Mouse (Mus musculus): ENCODE measurements around the gene Adamts13.

Adamts13 gene

DNA sequence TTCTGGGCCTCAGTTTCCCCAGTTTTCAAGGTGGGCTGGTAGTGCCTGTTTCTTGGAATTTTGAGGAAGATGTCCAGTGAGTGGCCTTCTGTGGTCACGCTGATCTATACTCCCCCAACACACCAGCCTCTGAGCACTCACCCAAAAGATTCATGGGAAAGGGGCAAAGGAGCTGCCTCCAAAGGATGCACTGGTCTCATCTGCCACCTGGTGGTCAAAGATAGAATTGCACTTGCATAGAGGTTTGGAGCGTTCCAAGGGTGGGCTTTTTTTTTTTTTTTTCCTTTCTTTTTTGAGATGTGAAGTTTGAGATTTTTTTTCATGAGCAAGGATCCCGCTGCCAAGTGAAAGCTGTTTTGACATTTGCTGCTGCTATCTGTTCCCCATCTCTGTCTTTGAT lies 65.4 kb downstream of the Adamts13 start:
- peak; percentile 79 for DNase-seq

DNA sequence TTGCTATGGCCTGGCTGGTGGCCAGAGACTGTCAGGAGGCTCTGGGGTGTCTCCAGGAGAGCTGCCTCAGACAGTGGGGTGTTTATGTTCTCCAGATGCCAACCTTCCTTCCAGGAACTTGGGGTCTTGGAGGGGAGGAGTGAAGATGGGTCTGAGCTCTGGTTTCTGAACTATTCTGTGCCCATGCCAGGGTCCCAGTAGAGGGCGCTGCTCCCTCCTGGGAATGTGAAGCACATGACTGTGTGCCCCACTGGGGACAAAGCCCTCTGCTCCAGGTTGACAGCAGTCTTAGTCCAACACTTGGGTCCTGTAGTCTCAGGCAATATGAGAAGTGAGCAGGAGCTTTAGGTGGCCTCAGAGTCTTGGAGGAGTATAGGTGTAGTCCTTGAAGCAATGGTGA lies 66.1 kb downstream of the Adamts13 start:
- DNase-seq, result peak; percentile 44

DNA sequence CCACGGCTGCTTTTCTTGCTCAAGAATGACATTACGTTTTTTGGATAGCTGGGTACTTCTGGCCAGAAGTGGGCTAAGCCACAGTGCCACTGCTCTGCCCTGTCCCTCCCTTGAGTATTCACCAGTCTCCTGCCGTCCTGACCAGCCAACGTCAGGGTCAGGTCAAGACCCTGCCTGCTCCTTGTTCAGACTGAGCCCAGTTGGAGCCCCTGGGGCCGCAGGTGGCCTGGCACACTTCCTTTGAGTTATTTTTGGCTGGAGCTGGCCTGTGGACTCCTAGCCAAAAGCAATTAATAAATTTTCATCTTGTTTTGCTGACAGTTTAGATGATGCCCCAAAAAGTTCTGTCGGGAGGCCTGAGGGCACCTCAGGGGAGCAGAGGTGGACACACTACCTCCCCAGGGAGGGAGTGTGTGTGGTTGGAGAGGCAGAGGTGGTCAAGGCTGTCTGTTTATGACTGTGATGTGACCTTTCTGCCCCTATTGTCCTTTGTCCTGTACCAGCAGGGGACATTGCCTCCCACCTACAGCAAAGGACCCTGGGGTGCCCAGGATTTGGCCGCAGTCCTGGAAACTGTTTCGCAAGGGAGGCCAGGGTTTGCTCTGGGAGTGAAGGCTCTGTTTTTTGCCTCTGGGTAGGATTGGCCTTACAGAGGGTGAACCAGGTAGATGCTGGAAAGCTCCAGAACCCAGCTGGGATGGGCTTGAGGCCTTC lies 69.1 kb downstream of the Adamts13 start:
- DNase-seq, result no peak

DNA sequence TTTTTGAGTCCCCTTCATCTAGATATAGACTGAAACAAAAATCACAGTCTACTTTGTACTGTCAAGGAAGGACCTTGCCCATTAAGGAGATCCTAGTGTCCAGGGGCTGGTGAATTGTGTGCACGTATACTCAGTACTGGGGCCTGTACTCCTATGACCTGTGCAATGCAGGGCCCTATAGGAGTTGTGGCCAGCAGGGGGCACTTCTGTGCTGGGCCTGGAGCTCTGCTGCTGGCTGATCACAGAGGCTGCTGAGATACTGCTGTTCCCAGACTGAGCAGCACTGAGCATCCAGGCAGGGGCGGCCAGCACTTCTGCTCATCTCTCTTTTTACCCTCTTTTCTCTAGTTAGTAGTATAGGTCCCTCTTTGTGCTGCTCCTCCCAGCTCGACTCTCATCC lies 70.2 kb downstream of the Adamts13 start:
- peak; percentile 88 for DNase-seq

DNA sequence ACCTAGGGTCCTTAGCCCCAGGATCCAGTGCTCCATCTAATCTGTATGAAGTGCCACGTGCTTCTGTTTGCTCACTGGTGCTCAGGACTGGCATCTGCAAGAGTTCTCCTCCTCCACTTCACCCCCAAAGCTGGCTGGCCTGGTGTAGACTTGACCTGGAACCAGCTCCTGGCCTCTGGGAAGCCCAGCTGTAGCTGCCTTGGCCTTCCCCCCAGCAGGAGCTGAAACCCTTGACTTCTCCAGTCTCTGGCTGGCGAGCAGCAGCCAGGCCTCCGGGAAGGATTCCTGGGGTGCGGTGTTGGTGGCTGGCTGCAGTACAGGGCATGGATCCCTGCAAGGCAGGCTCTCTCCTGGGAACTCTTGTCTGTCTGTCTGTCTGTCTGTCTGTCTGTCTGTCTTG lies 71.0 kb downstream of the Adamts13 start:
- DNase-seq, result no peak

DNA sequence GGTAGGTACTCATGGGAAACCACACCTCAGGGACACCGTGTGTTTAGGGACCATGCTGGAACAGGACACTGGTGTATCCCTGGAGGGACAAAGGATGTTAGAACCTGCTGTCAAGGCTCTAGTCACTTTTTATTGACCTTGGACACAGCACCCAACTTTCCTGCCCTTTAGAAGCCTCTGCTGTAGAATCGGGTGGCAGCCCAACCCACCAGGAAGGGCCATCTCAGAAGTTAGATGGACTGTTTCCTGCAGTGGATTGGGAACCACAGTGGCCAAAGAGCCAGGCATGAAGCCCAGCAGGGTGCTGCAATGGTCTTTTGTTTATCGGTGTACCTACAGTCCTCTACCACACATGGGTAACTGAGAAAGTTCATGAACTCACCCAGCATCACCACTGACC lies 71.4 kb downstream of the Adamts13 start:
- DNase-seq, result no peak

DNA sequence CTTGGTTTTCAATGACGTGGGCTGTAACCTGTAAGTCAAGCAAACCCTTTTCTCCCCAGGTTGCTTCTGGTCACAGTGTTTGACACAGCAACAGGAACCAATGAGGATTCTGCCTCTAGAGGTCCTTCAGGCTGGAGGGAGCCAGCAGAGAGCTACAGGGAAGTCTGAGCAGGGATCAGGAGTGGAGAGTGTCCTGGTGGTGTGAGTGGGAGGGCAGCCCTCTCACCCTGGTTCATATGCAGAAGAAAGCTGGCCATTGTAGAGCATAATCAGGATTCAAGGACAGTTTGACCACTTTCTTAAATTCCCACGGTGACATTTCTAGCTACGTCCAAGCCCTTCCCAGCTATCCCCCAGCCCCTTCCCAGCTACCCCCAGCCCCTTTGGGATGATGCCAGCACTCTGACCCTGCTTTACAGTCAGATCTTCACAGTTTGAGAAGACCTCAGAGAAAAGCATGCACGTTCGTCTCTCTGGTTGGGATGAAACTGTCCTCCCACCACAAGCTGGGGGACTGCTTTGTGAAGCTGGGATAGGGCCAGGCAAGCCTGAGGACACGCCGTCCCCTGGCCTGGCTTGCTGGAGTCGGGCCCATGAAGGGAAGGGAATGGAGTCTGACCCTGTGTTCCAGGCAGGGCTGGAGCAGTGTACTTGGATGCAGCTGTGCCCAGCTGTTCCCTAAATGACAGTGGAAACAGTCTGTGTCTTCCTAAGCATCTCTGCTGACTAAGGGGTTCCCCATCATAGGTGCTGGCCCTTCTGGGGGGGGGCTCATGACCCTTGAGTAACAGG lies 73.0 kb downstream of the Adamts13 start:
- DNase-seq, result no peak

DNA sequence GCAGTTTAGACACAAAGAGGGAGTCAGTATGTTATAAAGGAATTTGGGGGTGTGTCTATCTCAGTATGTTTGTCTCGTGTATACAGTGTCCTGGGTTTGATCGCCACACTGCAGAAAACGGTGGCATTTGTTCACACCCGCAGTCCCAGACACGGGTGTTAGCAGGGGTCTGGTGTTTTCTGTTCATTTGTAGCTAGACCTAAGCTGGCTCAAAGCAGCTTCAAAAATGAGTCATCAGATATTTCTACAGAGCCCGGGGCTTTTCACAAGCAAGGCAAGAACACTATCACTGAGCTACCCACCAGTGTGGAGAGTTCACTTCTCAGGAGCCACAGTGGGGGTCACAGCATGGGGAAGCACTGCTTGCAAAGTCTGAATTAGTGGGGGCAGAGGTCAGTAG lies 76.2 kb downstream of the Adamts13 start:
- DNase-seq, result no peak

DNA sequence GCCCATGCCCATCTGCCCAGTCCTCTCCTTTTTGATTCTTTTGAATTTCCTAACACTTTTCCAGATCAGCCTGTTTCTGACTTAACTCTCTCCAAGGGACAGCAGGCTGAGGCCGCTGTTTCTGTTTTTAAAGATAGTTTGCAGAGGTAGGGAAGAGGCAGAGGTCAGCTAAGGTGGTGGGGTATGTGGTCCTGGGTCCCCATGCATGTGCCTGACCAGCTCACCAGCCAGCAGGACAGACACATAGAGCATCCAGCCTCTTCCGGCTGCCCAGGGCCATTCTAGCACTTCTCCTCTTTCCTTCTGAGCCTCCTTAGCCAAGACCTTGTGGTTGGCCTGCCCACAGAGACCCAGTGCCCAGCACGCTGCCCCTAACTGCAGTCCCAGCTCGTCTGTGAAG lies 85.0 kb downstream of the Adamts13 start:
- no peak for DNase-seq

DNA sequence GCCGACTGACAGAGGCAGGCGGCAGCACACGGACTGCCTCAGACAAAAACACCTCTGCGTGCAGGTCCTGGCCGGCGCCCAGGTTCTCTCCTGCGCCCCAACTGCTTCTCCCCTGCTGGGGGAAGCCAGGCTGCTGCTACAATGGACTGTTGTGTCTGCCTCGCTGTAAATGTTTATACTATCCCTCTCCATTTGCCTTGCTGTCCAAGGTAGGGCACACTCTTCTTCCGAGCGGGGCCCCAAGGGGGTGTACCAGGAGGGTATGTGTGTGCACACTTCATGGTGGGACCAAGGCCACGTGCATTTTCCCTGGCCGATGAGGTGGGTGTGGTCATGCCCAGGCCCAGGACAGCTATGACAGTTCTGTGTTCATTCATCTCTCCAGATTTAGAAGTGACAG lies 85.5 kb downstream of the Adamts13 start:
- DNase-seq, result no peak

DNA sequence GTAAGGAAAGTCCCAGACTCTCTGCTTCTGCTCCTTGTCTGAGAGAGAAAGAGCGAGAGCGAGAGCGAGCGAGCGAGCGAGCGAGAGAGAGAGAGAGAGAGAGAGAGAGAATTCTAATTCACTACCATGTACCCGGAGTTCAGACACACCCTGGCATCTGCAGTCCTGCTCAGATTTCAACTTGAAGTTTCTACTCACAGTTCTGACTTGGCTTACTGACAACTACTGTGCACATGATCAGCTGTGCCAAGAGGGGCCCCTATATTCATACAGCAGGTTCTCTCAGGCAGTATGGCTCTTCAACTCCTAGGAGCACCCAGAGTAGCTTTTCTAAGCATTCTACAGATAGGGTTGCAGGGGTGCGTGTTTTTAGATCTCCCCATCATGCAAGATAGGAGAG lies 86.0 kb downstream of the Adamts13 start:
- no peak for DNase-seq
